Mouse (Mus musculus): Measurements from ENCODE around the gene Col18a1. TPM values are rescaled to one million over a fixed set of nuclear protein-coding genes. Genes with fewer than 3 reads are reported as not detected.

Col18a1 gene
- polyA plus RNA-seq, 1 experiment, result 45.2 TPM

DNA sequence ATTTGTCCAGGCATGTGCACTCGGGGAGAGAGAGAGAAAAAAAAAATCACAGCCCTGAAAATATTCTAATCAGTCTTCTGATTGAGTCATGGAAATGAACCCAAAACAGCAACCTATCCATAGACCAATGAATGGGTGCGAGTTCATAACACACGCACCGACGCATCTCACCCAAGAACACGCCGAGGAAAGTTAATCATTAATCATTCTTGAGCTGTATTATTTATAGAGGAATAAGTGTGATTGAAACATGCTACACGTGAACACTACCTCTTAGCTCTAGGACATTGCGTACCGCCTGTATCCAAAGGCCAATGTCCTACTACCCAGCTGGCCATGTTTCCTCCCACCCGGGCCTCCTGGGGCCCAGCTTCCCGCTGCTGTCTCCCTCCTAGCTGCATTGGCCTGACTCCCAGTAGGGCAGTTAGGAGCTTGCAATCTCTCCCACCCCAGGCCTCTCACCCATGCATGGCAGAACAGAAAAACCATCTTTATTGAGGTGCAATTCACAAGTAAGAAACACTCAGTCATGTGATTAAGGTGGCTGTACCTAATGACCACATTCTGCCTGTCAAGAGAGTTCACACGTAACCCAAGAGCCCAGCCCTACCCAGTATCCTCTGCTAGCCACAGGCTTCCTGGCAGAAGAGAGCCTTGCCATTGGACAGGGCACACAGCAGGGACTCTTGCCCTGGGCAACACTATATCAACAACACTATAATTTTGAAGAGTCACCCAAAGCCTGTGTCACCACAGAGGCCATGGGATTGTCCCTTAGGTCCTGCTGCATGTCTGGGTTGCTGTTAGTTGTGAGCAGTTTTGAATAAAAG, 143.8 kb downstream of the Col18a1 start:
- no peak for DNase-seq (ENCODE audit: low read depth)
- TF ChIP-seq POLR2A (IDR thresholded peaks at IDR 0.05; ENCODE audit: borderline replicate concordance, extremely low read depth, insufficient read depth, insufficient read length, poor library complexity, severe bottlenecking), result no peak
- TF ChIP-seq CTCF (IDR thresholded peaks at IDR 0.05; ENCODE audit: borderline replicate concordance, extremely low read depth, insufficient read depth, insufficient read length), result no peak

- peak; percentile 87 for DNase-seq (ENCODE audit: low read depth)
Observed at GRCm38 (mm10) chr10:77021399-77022052, 144.8 kb downstream of the Col18a1 start.

DNA sequence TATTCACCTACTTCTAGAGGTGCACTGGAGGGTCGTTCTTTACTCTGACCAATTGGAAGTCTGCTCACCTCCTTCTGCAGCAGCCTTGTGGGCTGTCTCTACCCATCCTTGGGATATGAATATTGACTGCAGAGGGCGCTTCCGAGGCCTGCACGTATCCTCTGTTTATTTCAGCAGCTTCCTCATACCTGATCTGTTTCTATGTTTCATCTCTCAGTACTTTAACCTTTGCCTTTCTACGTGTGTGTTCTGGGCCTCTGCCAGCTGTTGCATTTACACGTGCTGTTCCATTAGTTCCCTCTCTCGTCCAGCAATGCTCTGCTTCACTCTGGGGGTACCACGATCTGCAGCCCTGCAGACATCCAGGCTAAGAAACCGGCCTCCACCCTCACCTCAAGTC, 148.7 kb downstream of the Col18a1 start:
- no peak for TF ChIP-seq POLR2A (IDR thresholded peaks at IDR 0.05; ENCODE audit: borderline replicate concordance, extremely low read depth, insufficient read depth, insufficient read length, poor library complexity, severe bottlenecking)
- TF ChIP-seq CTCF (IDR thresholded peaks at IDR 0.05; ENCODE audit: borderline replicate concordance, extremely low read depth, insufficient read depth, insufficient read length), result no peak

More at GRCm38 (mm10) chr10:77021399-77022052, 144.8 kb downstream of the Col18a1 start:
- TF ChIP-seq POLR2A (IDR thresholded peaks at IDR 0.05; ENCODE audit: borderline replicate concordance, extremely low read depth, insufficient read depth, insufficient read length, poor library complexity, severe bottlenecking), result no peak
- peak; percentile 92 for TF ChIP-seq CTCF (IDR thresholded peaks at IDR 0.05; ENCODE audit: borderline replicate concordance, extremely low read depth, insufficient read depth, insufficient read length)

DNA sequence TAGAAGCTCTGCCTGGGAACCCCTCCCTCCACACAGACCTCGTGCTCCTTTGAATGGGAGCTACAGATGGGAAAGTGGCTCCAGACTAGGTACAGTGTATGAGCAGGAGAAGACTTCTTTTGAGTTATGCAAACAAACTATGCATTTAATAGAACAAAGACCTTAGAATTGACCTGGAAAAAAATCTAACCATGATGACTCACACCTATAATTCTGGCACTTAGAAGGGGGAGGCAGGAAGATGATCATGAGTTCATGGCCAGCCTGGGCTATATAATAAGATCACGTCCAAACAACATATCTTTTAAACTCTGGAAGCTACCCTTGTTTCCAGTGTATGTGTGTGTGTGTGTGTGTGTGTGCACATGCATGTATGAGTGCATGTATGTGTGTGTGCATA, 149.3 kb downstream of the Col18a1 start:
- TF ChIP-seq POLR2A (IDR thresholded peaks at IDR 0.05; ENCODE audit: borderline replicate concordance, extremely low read depth, insufficient read depth, insufficient read length, poor library complexity, severe bottlenecking) (no peak), CTCF (IDR thresholded peaks at IDR 0.05; ENCODE audit: borderline replicate concordance, extremely low read depth, insufficient read depth, insufficient read length) (no peak)
- no peak for DNase-seq (ENCODE audit: low read depth)

More for the DNA sequence above, 148.7 kb downstream of the Col18a1 start:
- DNase-seq (ENCODE audit: low read depth), result no peak

DNA sequence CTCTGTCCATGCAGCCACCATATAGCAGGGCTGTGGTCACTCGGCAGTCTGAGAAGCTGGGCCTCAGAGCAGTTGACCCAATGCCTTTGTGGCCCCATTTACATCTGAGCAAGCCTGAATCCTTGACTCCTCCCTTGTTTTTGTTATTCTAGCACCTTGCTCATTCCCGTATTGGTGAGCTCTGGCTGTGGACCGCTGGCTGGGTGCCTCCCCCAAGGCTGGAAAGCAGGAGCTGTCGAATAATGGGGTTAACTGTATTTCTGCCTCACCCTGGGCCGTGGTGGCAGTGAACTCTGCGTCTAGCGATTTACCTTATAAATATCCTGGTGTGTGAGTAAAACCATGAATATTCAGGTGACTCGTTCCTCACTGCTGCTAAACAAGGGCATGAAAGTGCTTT, 149.8 kb downstream of the Col18a1 start:
- TF ChIP-seq POLR2A (IDR thresholded peaks at IDR 0.05; ENCODE audit: borderline replicate concordance, extremely low read depth, insufficient read depth, insufficient read length, poor library complexity, severe bottlenecking) (no peak), CTCF (IDR thresholded peaks at IDR 0.05; ENCODE audit: borderline replicate concordance, extremely low read depth, insufficient read depth, insufficient read length) (no peak)
- DNase-seq (ENCODE audit: low read depth), result no peak

DNA sequence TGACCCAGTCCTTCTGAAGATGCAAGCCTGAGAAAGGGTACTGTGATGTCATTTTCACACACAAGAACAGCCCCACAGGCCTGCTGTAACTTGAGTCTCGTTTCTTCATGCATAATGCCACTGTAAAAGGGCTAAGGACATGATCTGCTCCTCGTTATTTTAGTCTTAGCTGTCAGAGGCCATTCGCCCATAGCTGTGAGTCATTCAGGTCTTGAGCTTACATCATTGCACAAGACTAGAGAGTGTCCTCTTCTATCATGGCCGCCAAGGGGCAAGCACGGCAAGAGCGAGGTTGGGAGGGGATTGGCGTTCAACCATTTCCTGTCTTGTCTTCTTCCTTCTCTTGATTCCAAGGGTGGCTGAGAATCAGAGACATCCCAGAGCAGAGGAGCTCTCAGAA, 150.3 kb downstream of the Col18a1 start:
- no peak for TF ChIP-seq POLR2A (IDR thresholded peaks at IDR 0.05; ENCODE audit: borderline replicate concordance, extremely low read depth, insufficient read depth, insufficient read length, poor library complexity, severe bottlenecking)
- no peak for TF ChIP-seq CTCF (IDR thresholded peaks at IDR 0.05; ENCODE audit: borderline replicate concordance, extremely low read depth, insufficient read depth, insufficient read length)
- DNase-seq (ENCODE audit: low read depth), result no peak

DNA sequence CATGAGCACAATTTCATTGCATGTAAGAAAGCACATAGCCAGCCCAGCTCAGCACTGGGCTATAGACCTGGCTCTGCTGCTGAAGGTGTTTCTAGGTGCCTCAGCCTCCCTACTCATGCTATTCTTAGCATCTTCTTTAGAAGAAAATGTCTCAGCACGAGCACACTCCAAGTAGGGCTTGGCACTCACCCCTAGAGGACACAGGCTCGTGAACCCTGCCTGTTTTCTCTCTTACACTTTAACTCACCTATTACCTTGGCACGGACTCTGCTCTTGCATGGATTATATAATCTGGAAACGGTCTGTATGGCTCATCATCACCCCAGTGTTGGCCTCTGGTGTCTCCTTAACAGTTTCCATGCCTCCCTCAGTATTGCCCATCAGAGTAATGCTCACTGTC, 154.7 kb downstream of the Col18a1 start:
- no peak for TF ChIP-seq CTCF (IDR thresholded peaks at IDR 0.05; ENCODE audit: borderline replicate concordance, extremely low read depth, insufficient read depth, insufficient read length)
- no peak for DNase-seq (ENCODE audit: low read depth)

- no peak for TF ChIP-seq CTCF (IDR thresholded peaks at IDR 0.05; ENCODE audit: borderline replicate concordance, extremely low read depth, insufficient read depth, insufficient read length)
- TF ChIP-seq POLR2A (IDR thresholded peaks at IDR 0.05; ENCODE audit: borderline replicate concordance, extremely low read depth, insufficient read depth, insufficient read length, poor library complexity, severe bottlenecking), result no peak
- DNase-seq (ENCODE audit: low read depth), result peak; percentile 26
Observed at GRCm38 (mm10) chr10:77008698-77009097, 157.7 kb downstream of the Col18a1 start.

GRCm38 (mm10) chr10:77008109-77008561, 158.2 kb downstream of the Col18a1 start:
- peak; percentile 85 for DNase-seq (ENCODE audit: low read depth)
- TF ChIP-seq POLR2A (IDR thresholded peaks at IDR 0.05; ENCODE audit: borderline replicate concordance, extremely low read depth, insufficient read depth, insufficient read length, poor library complexity, severe bottlenecking), result no peak
- TF ChIP-seq CTCF (IDR thresholded peaks at IDR 0.05; ENCODE audit: borderline replicate concordance, extremely low read depth, insufficient read depth, insufficient read length), result no peak

- peak; percentile 30 for DNase-seq (ENCODE audit: low read depth)
- TF ChIP-seq CTCF (IDR thresholded peaks at IDR 0.05; ENCODE audit: borderline replicate concordance, extremely low read depth, insufficient read depth, insufficient read length) (no peak), POLR2A (IDR thresholded peaks at IDR 0.05; ENCODE audit: borderline replicate concordance, extremely low read depth, insufficient read depth, insufficient read length, poor library complexity, severe bottlenecking) (no peak)
Observed at GRCm38 (mm10) chr10:77007433-77008108, 158.8 kb downstream of the Col18a1 start.

DNA sequence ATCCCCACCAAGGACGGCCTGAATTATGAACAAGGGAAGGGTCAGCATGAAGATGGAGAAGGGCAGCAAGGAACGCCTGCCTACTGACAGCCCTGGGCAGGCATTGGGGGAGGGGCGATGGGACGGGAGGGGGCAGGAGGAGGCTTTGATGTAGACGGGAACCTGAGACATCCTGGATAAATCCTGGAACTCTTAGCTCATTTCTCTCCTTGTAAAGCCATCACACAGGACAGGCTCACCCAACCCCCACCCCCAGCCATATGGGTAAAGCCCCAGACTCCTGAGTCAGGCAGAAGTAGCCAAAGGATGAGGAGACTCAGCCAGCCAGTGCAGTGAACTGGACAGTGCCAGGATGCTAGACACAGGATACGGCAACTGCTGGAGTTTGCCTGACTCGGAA, 161.4 kb downstream of the Col18a1 start:
- DNase-seq (ENCODE audit: low read depth), result no peak
- no peak for TF ChIP-seq POLR2A (IDR thresholded peaks at IDR 0.05; ENCODE audit: borderline replicate concordance, extremely low read depth, insufficient read depth, insufficient read length, poor library complexity, severe bottlenecking)
- TF ChIP-seq CTCF (IDR thresholded peaks at IDR 0.05; ENCODE audit: borderline replicate concordance, extremely low read depth, insufficient read depth, insufficient read length), result no peak

Other genes with a start within 250 kb of the Col18a1 start
- gene Pcbp3, start 204.7 kb downstream of the Col18a1 start, polyA plus RNA-seq (2012; rRNA removed), result 24.4 and 39.0 TPM in 2 replicates
- gene Slc19a1, start 134.3 kb downstream of the Col18a1 start, polyA plus RNA-seq (2012; rRNA removed), result 67.3 and 79.2 TPM in 2 replicates
- 45.3 and 49.2 TPM in 2 replicates for gene Pofut2, start 92.7 kb upstream of the Col18a1 start, polyA plus RNA-seq (2012; rRNA removed)